Mouse (Mus musculus): ENCODE results near the gene Nfkb1.
A peak's percentile ranks its signal among the peaks of the same experiment; 100 is the strongest.

Gene Nfkb1

GRCm38 (mm10) chr3:135672135-135672534 is 19.2 kb downstream of the Nfkb1 start:
- DNase-seq (ENCODE audit: low read depth in 1 of 2, low spot score in 2 of 2) = no peak

DNA sequence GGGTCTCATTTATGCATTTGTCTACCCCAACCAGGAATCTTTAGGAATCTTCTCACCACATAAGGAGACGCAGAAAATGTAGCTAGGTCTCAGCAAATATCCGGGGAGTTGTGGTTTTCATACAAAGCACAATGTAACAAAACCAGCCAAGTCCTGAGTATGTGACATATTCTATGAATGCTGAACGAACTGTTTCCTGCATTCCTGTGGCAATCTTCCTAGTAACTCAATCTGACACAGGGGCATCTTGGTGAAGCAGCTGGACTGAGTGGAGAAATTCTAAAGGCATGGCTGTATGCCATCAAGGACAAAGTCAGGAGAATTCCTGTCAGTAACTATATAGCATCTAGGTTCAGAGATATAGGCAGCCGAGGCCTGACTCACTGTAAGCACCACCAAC is 20.5 kb downstream of the Nfkb1 start:
- no peak for DNase-seq (ENCODE audit: low read depth in 1 of 2, low spot score in 2 of 2)

DNA sequence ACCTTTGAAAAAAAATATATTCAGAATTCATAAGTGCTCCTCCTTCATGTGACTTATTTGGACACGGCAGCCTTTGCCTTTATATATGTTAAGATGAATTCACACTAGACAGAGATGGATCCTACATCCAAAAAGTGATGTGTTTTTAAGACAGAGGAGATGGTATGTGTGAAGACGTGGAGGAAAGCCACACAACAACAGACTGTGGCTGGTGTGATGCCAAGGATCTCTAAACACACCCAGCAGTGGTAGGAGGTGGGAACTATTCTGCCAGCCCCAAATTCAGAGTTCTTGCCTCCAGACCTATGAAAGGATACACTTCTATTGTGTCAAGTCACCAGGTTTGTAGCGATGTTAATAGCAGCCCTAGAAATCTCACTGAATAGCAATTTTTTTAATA is 24.3 kb downstream of the Nfkb1 start:
- DNase-seq (ENCODE audit: low read depth in 1 of 2, low spot score in 2 of 2) = no peak

GRCm38 (mm10) chr3:135665777-135666259 is 25.5 kb downstream of the Nfkb1 start:
- no peak for DNase-seq (ENCODE audit: low read depth in 1 of 2, low spot score in 2 of 2)

DNA sequence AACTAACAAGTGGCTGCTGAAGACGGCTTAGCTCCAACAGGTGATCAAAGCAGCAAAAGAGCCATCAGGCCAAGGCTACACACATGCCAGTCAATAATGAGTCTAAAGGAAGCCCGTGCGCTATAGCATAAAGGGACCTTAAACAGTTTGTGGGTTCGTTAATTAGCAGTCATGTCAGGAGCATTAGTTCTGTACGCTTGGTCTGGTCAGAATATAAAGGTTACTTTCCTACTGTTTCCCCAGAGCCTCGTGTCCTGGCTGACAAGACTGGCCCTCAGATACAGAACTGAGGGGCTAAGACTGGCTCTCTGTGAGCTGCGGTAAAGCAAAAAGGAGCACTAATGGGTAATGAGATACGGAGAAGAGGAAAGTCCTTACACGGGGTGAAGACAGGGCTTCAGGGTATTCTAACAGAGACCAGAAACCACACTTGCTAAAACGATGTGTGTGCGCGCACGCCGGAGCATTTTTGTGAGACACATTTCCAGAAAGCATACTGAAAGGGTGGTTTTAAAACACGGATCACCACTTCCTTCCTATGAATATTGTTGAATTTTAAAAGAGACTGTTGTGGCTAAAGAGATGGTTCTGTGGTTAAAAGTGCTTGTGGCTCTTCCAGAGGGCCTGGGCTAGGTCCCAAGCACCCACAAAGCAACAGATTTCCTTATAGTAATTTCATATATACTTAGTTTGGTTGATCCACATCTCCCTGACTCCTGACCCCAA is 29.0 kb downstream of the Nfkb1 start:
- no peak for DNase-seq (ENCODE audit: low read depth in 1 of 2, low spot score in 2 of 2)

DNA sequence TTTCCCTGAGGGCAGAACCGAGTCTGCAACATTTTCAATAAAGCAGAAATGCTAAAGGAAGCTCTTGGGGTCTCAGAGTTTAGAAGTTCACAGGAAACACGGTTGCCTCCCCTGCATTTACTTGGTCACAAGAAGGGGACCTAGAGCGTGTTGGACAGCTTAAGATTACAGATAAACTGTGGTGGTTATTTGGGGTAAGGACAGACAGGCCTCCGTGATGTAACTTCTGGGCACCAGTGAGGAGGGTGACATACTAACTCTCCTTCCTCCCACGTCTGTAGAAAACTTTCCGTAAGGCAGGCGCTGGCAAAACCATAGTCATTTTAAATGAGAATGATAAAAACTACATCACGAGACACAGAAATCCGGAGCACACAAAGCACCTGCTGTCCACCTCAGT is 29.6 kb downstream of the Nfkb1 start:
- DNase-seq (ENCODE audit: low read depth in 1 of 2, low spot score in 2 of 2) = no peak

DNA sequence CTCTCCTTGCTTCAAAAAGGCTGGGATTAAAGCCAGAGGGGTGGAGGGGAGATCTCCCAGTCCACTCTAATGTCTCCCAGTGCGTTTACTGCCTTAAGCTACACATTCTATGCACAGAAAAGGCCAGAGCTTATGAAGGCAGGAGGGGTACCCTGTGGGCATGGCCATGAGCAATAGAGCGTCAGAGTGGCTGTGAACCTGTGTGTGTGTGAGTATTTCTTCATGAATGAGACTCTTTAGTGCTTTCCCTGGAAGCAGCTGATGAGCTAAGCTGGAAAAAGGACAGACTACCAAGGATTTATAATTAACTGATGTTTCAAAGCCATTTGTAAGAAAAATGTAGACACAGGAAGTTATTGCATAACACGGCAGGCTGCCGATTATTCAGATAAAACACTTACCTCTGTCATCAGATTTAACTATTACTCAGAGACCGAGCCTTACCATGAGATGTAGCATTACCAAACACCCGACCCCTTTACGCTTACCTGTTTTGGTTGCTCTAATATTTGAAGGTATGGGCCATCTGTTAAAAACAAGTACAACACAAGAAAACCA is 32.7 kb downstream of the Nfkb1 start:
- no peak for DNase-seq (ENCODE audit: low read depth in 1 of 2, low spot score in 2 of 2)

DNA sequence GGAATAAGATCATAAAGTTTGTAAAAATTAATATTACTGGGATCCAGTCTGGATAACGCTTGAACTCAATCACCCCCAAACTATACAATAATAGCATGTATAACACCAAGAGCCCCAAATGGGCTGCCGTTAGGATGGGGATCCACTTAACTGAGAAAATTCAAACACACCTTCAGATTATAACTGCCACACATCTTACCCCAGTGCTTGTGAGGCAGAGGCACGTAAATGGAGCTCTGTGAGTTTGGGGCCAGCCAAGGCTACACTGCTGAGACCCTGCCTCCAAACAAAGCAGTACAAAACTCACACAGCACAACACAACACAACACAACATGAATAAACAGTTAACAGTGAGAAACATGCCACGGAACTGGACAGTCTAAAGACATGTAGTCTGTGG is 35.2 kb downstream of the Nfkb1 start:
- no peak for DNase-seq (ENCODE audit: low read depth in 1 of 2, low spot score in 2 of 2)

GRCm38 (mm10) chr3:135650773-135651555 is 40.4 kb downstream of the Nfkb1 start:
- DNase-seq (ENCODE audit: low read depth in 1 of 2, low spot score in 2 of 2) = no peak

- DNase-seq (ENCODE audit: low read depth in 1 of 2, low spot score in 2 of 2) = no peak
Measured at GRCm38 (mm10) chr3:135649809-135650208, 41.5 kb downstream of the Nfkb1 start.

GRCm38 (mm10) chr3:135648501-135648900 is 42.8 kb downstream of the Nfkb1 start:
- DNase-seq (ENCODE audit: low read depth in 1 of 2, low spot score in 2 of 2) = no peak

GRCm38 (mm10) chr3:135646622-135647021 is 44.7 kb downstream of the Nfkb1 start:
- no peak for DNase-seq (ENCODE audit: low read depth in 1 of 2, low spot score in 2 of 2)

GRCm38 (mm10) chr3:135644971-135645370 is 46.4 kb downstream of the Nfkb1 start:
- no peak for DNase-seq (ENCODE audit: low read depth in 1 of 2, low spot score in 2 of 2)

- no peak for DNase-seq (ENCODE audit: low read depth in 1 of 2, low spot score in 2 of 2)
Measured at GRCm38 (mm10) chr3:135641623-135641915, 49.8 kb downstream of the Nfkb1 start.

DNA sequence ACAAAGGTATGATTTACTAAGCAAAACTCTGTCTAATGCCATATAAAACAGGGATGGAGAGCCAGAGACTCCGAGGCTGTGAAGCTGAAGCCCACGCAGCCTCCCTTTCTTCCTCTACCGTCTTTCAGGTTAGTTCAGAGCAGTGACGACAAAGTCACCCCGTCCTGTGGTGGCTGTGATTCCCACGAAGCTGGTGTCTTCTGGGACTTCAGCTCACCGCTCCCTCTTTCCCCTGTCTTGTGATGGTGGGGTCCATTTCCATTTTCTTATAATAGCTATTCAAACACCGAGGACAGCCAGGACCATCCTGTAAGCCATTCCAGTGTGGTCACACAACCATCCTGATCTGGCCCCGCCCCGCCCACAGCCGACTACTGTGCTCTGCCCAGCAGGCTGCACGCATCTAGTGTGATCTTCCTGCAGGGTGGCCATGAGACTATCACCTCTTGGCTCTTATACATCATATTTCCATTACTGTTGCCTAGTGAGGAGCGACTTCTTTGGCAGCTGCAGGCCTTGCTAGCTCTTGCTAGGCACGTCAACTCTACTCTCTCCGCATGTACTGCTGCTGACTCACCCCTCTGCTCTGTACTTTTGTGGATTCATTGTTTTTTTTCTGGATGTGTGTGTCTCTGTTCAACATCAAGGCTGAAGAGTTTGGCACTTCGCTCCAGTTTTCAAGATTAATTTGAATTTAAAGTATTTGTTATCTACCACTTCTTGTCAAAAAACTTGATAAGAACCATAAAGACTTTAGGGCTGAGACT is 50.3 kb downstream of the Nfkb1 start:
- no peak for DNase-seq (ENCODE audit: low read depth in 1 of 2, low spot score in 2 of 2)

DNA sequence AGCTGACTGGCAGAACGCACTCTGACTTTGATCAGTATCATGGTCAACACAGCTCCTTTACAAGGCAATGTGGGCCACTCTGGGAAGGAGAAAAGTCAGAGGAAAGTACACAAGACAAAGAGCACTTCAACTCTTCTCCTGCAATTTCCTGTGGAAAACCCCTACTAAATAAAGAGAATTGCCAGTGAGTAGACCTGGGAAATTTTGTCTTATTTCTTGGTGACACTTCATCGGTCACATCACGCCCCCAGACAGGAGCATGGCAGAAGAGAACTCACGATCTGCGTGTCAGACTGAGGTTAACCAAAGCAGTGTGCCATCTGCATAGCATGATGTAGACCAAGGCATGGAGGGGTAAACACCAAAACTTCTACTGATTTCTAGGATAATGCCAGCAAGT is 51.1 kb downstream of the Nfkb1 start:
- no peak for DNase-seq (ENCODE audit: low read depth in 1 of 2, low spot score in 2 of 2)

- peak; percentile 37 to 54 for DNase-seq (ENCODE audit: low read depth in 1 of 2, low spot score in 2 of 2)
Measured at GRCm38 (mm10) chr3:135637592-135637991, 53.8 kb downstream of the Nfkb1 start.

DNA sequence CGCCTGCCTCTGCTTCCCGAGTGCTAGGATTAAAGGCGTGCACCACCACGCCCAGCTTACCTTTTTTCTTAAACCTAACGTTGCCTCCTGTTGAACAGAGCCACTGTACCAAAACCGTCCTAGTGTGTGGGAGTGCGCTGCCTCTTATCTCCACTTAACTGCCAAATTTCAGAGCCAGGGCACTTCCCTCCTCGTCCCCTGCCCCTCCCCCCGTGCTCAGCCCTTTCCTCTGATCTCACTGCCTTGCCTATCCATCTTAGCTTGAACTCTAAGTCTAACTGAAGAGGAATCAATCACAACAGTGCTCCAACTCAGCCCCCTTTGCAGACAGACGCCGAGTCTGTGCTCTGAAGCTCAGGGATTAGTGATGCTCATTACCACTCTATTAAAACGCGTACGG is 54.9 kb downstream of the Nfkb1 start:
- no peak for DNase-seq (ENCODE audit: low read depth in 1 of 2, low spot score in 2 of 2)

DNA sequence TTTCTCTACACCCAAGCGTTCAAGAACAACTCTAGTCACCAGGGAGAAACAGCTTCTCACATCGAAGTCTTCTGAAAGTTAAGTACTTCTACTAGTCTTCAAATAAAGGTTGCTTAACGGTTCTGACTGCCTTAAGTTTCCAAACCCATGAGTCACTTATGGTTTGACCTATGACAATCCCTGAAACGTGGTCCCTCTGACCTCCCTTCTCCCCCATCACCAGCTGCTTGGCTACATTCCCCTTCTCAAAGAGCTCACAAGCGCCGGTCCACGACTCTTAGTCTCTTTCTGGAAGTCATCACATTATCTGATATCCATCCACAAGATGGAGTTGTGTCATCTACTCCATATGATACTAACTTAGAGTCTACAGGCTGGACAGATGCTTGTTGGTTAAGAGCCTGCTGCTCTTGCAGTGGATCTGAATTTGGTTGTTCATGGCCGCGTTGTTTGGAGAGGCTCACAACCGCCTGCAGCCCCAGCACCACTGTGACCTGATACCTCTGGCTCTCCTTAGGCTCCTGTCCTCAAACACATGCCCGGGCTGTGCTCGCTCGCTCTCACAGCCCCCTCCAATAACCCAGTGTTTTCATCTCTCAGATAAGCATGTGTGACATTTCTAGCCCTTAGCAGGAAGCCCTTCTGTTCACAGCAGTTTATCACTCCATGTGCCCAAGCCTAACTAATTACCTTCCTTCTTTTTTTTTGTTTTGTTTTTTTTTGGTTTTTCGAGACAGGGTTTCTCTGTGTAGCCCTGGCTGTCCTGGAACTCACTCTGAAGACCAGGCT is 55.5 kb downstream of the Nfkb1 start:
- DNase-seq (ENCODE audit: low read depth in 1 of 2, low spot score in 2 of 2) = no peak

- DNase-seq (ENCODE audit: low read depth in 1 of 2, low spot score in 2 of 2) = no peak
Measured at GRCm38 (mm10) chr3:135635030-135635429, 56.3 kb downstream of the Nfkb1 start.

DNA sequence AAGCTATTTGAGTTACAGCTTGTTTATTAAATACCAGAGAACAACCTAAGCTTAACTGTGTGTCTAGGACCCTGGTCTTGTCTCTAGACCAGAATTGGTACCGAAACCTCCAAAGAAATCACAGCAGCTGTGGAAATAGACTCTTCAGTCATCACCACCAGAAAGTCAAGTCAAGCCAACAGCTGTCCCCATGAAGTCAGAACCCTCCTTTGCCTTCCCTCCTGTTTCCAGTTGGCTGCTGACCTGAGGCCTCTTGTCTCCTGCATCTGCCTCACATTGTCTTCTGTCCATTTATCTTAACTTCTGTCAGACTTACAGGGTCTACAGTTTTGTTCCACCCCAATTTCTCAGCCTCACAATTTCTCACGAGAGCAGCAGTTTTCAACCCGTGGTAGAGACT is 57.1 kb downstream of the Nfkb1 start:
- no peak for DNase-seq (ENCODE audit: low read depth in 1 of 2, low spot score in 2 of 2)
